Mouse (Mus musculus): ENCODE measurements at regions not wholly inside any gene's neighbourhood (a gene's known extent, or its start where the extent isn't known, plus 50 kb on each side); places are given as distances from the start of the nearest gene placed in this dataset.

DNA sequence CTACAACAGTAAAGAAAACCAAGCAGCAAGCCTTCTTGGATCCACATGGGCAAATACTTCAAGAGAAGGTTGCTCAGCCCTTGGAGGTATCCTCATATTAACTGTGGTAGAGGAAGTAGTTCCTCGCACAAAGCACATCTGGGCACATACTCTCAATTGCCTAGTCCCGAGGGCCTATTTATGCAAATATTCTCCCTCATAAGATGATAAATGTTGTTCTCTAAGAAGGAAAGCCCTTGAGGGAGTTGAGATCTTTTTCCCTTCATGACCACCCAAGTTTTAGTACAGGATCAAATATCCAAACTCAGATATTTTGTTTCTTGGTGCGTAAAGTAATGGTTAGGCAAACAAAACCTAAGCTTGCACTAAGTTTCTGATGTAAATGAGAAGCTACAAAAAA is 340.6 kb downstream of the Arl4a start:
- Histone ChIP-seq H3K36me3 (ENCODE audit: control insufficient read depth, insufficient read depth, low read length) (no peaks in the 10 kb centered on the region), H3K27ac (ENCODE audit: control insufficient read depth, insufficient read depth, low read depth, low read length) (no peak overlapping the region), H3K4me3 (ENCODE audit: control insufficient read depth, low read depth, low read length) (no peak overlapping the region), H3K4me1 (ENCODE audit: control insufficient read depth, insufficient read depth, low read length) (no peaks in the 10 kb centered on the region), H3K27me3 (ENCODE audit: control insufficient read depth, insufficient read depth, low read length) (no peaks in the 10 kb centered on the region)
- TF ChIP-seq POLR2A (IDR thresholded peaks at IDR 0.05; ENCODE audit: control insufficient read depth, low read depth, low read length), result no peak
- no peak for TF ChIP-seq CTCF (IDR thresholded peaks at IDR 0.05; ENCODE audit: control insufficient read depth, insufficient read depth, insufficient replicate concordance, low read depth, low read length)

GRCm38 (mm10) chr12:39695322-39695721 is 342.5 kb downstream of the Arl4a start:
- no peaks in the 10 kb centered on the region for H3K36me3 ChIP-seq (ENCODE audit: control insufficient read depth, insufficient read depth, low read length)

GRCm38 (mm10) chr12:39692043-39692442 is 345.8 kb downstream of the Arl4a start:
- no peak for TF ChIP-seq CTCF (IDR thresholded peaks at IDR 0.05; ENCODE audit: control insufficient read depth, insufficient read depth, insufficient replicate concordance, low read depth, low read length)
- TF ChIP-seq POLR2A (IDR thresholded peaks at IDR 0.05; ENCODE audit: control insufficient read depth, low read depth, low read length), result no peak
- Histone ChIP-seq H3K36me3 (ENCODE audit: control insufficient read depth, insufficient read depth, low read length) (no peaks in the 10 kb centered on the region), H3K4me3 (ENCODE audit: control insufficient read depth, low read depth, low read length) (no peak overlapping the region)

More at GRCm38 (mm10) chr12:39695322-39695721, 342.5 kb downstream of the Arl4a start:
- Histone ChIP-seq H3K4me1 (ENCODE audit: control insufficient read depth, insufficient read depth, low read length) (no peaks in the 10 kb centered on the region), H3K27me3 (ENCODE audit: control insufficient read depth, insufficient read depth, low read length) (no peaks in the 10 kb centered on the region), H3K27ac (ENCODE audit: control insufficient read depth, insufficient read depth, low read depth, low read length) (no peak overlapping the region), H3K4me3 (ENCODE audit: control insufficient read depth, low read depth, low read length) (no peak overlapping the region)
- no peak for TF ChIP-seq POLR2A (IDR thresholded peaks at IDR 0.05; ENCODE audit: control insufficient read depth, low read depth, low read length)
- no peak for TF ChIP-seq CTCF (IDR thresholded peaks at IDR 0.05; ENCODE audit: control insufficient read depth, insufficient read depth, insufficient replicate concordance, low read depth, low read length)

DNA sequence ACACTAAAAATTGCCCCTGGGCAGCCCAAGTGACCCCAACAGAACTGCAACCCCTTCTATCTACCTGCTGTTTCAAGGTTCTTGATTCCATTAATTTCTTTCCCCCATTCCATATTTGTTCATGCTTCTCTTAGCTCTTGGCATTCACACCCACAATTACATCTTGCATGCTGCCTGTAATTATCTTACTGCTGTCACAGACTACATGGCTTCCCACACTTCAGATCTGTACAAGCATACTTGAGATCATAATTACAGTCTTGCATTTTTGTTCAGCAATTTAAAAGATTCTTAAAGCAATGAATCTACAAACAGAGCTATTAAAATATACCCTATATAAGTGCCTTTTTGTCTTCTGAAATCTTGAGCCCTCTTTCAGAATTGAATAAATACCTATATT is 352.4 kb downstream of the Arl4a start:
- H3K4me1 ChIP-seq (ENCODE audit: control insufficient read depth, insufficient read depth, low read length), result no peaks in the 10 kb centered on the region
- no peak overlapping the region for H3K27ac ChIP-seq (ENCODE audit: control insufficient read depth, insufficient read depth, low read depth, low read length)
- no peaks in the 10 kb centered on the region for H3K36me3 ChIP-seq (ENCODE audit: control insufficient read depth, insufficient read depth, low read length)
- TF ChIP-seq POLR2A (IDR thresholded peaks at IDR 0.05; ENCODE audit: control insufficient read depth, low read depth, low read length) (no peak), CTCF (IDR thresholded peaks at IDR 0.05; ENCODE audit: control insufficient read depth, insufficient read depth, insufficient replicate concordance, low read depth, low read length) (no peak)
- H3K27me3 ChIP-seq (ENCODE audit: control insufficient read depth, insufficient read depth, low read length), result no peaks in the 10 kb centered on the region
- no peak overlapping the region for H3K4me3 ChIP-seq (ENCODE audit: control insufficient read depth, low read depth, low read length)

More at GRCm38 (mm10) chr12:39692043-39692442, 345.8 kb downstream of the Arl4a start:
- H3K27me3 ChIP-seq (ENCODE audit: control insufficient read depth, insufficient read depth, low read length), result no peaks in the 10 kb centered on the region
- no peaks in the 10 kb centered on the region for H3K4me1 ChIP-seq (ENCODE audit: control insufficient read depth, insufficient read depth, low read length)
- H3K27ac ChIP-seq (ENCODE audit: control insufficient read depth, insufficient read depth, low read depth, low read length), result no peak overlapping the region

DNA sequence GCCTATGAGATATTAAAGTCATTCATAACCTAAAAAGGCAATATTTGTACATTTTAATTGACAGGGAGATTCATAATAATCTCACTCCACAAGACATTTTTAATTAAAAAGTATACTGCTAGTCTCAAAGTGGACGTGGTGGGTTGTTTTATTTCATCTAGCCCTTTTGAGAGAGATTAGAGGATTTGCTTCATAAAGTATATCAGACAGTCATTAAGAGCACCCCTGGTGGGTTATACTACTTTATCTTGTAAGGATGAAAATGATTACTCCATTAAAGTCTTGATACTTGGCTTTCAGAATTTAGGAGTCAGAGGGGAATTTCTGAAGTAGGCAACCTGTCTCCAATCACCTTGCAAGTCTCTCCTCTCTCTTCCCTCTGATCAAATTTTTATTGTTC is 355.7 kb downstream of the Arl4a start:
- Histone ChIP-seq H3K36me3 (ENCODE audit: control insufficient read depth, insufficient read depth, low read length) (no peaks in the 10 kb centered on the region), H3K4me3 (ENCODE audit: control insufficient read depth, low read depth, low read length) (no peak overlapping the region), H3K27ac (ENCODE audit: control insufficient read depth, insufficient read depth, low read depth, low read length) (no peak overlapping the region), H3K4me1 (ENCODE audit: control insufficient read depth, insufficient read depth, low read length) (no peaks in the 10 kb centered on the region), H3K27me3 (ENCODE audit: control insufficient read depth, insufficient read depth, low read length) (no peaks in the 10 kb centered on the region)
- no peak for TF ChIP-seq CTCF (IDR thresholded peaks at IDR 0.05; ENCODE audit: control insufficient read depth, insufficient read depth, insufficient replicate concordance, low read depth, low read length)
- TF ChIP-seq POLR2A (IDR thresholded peaks at IDR 0.05; ENCODE audit: control insufficient read depth, low read depth, low read length), result no peak

DNA sequence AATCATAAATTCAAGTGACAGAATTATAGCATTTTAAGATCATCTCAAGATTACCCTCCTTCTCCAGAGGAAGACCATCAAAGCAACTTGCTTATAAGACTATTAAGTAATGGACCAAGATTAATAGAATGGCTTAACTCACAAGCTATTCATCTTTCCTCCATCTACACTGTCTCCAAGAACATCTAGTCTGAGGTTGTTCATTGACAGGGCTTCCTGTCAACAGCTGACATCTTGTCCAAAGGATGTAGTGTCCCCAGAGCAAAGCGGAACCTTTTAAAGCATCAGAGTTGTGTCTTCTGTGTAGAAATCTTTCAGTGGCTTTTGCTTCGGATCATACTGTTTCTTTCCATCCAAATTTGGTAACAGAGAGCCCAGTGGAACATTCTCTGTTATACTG is 362.2 kb downstream of the Arl4a start:
- Histone ChIP-seq H3K27me3 (ENCODE audit: control insufficient read depth, insufficient read depth, low read length) (no peaks in the 10 kb centered on the region), H3K27ac (ENCODE audit: control insufficient read depth, insufficient read depth, low read depth, low read length) (no peak overlapping the region)
- TF ChIP-seq POLR2A (IDR thresholded peaks at IDR 0.05; ENCODE audit: control insufficient read depth, low read depth, low read length), result no peak
- TF ChIP-seq CTCF (IDR thresholded peaks at IDR 0.05; ENCODE audit: control insufficient read depth, insufficient read depth, insufficient replicate concordance, low read depth, low read length), result no peak

DNA sequence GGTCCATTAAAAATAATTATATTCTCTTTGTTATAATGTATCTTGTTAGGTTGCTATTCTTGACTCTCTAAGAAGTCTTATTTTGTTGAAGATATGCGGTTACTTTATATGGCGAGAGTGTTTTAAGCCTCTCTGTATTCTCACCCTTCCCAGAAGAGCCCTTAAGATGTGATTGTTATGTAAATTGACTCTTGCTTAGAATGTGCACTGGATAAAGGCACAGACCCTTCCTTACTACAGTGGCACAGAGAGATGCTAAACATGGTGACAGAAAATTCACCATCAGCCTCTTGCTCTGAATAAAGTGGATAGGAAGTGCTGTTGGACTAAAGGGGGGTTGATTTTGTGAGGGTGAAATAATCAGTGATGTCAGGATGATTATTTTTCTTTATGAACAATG is 370.1 kb downstream of the Arl4a start:
- Histone ChIP-seq H3K27me3 (ENCODE audit: control insufficient read depth, insufficient read depth, low read length) (no peaks in the 10 kb centered on the region), H3K4me3 (ENCODE audit: control insufficient read depth, low read depth, low read length) (no peak overlapping the region), H3K36me3 (ENCODE audit: control insufficient read depth, insufficient read depth, low read length) (no peaks in the 10 kb centered on the region), H3K4me1 (ENCODE audit: control insufficient read depth, insufficient read depth, low read length) (no peaks in the 10 kb centered on the region), H3K27ac (ENCODE audit: control insufficient read depth, insufficient read depth, low read depth, low read length) (no peak overlapping the region)
- TF ChIP-seq CTCF (IDR thresholded peaks at IDR 0.05; ENCODE audit: control insufficient read depth, insufficient read depth, insufficient replicate concordance, low read depth, low read length) (no peak), POLR2A (IDR thresholded peaks at IDR 0.05; ENCODE audit: control insufficient read depth, low read depth, low read length) (no peak)

More for the DNA sequence above, 362.2 kb downstream of the Arl4a start:
- Histone ChIP-seq H3K36me3 (ENCODE audit: control insufficient read depth, insufficient read depth, low read length) (no peaks in the 10 kb centered on the region), H3K4me1 (ENCODE audit: control insufficient read depth, insufficient read depth, low read length) (no peaks in the 10 kb centered on the region), H3K4me3 (ENCODE audit: control insufficient read depth, low read depth, low read length) (no peak overlapping the region)

DNA sequence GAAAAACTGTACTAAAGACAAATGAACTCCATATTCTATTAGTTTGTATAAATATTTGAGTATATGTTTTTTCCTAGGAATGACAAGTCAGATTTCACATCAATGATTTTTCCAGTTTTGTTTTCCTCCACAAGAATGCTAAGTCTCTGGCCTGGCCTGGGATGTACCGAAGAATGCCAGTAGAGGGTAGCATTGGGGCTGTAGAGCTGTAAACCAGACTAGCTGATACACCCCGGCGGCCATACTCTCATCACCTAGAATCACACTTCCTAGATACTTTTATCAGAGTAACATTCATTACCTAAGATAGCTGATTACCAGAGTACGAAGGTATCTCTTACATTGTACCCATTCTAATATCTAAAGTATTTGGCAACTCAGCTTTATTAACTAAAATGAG is 372.4 kb downstream of the Arl4a start:
- Histone ChIP-seq H3K36me3 (ENCODE audit: control insufficient read depth, insufficient read depth, low read length) (no peaks in the 10 kb centered on the region), H3K27ac (ENCODE audit: control insufficient read depth, insufficient read depth, low read depth, low read length) (no peak overlapping the region), H3K4me1 (ENCODE audit: control insufficient read depth, insufficient read depth, low read length) (no peaks in the 10 kb centered on the region), H3K27me3 (ENCODE audit: control insufficient read depth, insufficient read depth, low read length) (no peaks in the 10 kb centered on the region), H3K4me3 (ENCODE audit: control insufficient read depth, low read depth, low read length) (no peak overlapping the region)
- peak; percentile 38; the same call in 1 of the 2 replicates for TF ChIP-seq CTCF (IDR thresholded peaks at IDR 0.05; ENCODE audit: control insufficient read depth, insufficient read depth, insufficient replicate concordance, low read depth, low read length)
- no peak for TF ChIP-seq POLR2A (IDR thresholded peaks at IDR 0.05; ENCODE audit: control insufficient read depth, low read depth, low read length)
